Mouse (Mus musculus): ENCODE results near the gene 6330409D20Rik.

The 6330409D20Rik gene

DNA sequence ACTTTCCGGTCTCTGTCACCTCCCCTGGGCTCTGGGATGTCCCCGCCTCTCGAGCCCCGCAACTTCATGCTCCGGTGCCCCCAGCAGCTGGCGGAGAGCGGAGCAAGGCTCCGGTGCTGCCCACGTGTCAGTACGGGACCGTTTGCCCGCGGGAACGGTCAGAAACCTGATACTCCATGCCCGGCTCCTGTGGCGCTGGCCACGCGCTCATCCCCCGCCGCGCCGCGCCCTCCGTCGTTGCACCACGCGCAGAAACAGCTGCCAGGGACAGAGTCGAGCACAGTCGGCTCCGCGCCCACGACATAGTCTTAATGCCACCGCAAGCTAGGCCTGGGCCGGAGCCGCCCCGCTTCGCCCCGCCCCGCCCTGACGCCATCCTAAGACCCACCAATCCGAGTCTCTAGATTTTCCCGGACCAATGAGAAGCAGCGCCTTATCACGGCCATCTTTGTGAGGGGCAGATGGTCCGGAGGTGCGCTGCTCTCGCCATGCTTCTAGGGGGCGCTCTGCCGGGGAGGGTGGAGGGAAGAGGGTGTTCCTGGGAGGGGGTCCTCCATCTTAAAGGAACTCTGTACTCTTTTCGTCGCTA is 46.9 kb downstream of the 6330409D20Rik start:
- DNase-seq, result peak; percentile 97

- peak; percentile 59 for DNase-seq
Observed at GRCm38 (mm10) chr2:32693282-32693681, 47.5 kb downstream of the 6330409D20Rik start.

DNA sequence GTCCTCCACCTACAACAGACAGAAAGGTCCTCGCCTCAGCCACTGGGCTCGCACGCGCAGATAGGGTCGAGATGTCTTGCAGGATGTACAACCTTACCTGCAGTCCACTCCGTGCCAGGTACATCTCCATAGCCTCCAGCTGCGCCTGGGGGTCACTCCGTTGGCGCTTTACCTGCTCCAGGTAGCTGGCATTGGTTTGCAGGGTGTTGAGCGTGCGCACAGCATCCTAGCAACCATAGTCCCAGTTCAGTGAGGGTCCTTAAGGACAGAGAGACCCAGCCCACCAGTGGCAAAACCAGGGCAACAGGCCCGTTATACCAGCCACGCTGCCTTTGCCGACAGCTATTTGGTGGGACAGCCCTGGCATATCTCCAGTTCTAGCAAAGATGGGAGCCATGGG is 48.3 kb downstream of the 6330409D20Rik start:
- no peak for DNase-seq

DNA sequence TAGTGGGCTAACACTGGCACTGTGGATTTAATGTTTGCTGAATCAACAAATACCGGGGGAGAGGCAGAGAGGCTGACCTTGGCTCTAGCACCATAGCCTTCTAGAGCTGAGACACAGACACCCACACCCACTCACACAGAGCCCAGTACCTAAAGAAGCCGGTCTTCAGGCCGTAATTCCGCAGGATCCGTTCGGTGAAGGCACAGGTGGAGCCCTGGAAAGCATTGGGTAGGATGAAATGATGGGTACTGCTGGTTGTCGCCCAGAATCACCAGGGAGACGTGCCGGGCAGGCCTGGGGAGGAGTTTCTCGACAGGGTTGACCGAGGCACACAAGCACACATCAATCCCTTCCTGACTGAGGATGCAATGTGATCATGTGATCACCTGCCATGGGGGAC is 49.8 kb downstream of the 6330409D20Rik start:
- no peak for DNase-seq

DNA sequence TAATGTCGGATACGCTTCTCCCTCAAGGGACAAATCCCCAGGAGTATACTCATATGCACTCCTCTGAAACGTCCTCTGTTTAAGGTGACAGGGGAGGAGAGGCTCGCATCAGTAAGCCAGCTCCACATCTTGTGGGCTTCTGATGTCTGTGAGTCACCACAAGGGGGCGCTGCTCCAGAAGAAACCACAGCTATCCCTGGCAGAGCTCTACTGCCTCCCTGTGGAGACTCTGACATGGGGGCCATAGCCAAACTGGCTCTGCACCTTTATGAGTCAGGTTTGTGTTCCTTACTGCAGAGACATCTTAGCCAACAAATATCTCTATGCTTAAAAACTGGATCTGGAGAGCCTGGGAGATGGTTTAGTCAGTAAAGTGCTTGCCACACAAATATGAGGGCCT is 51.4 kb downstream of the 6330409D20Rik start:
- peak; percentile 95 for DNase-seq

DNA sequence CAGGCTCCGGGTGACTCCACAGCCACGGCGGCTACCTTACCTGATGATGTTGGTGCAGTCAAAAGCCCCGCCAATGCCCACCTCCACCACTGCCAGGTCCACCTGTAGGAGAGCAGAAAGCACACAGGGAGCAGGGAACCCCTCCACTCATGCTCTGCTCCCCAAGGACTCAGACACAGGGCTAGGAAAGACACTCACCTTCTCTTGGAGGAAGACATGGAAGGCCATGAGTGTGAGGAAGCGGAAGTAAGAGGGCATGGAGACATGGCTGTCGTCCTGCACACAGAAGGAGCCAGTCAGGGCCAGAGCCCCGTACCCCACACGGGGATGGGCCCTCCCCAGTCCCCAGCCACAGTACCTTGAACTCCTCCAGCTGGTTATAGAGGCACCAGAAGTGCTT is 53.3 kb downstream of the 6330409D20Rik start:
- no peak for DNase-seq

DNA sequence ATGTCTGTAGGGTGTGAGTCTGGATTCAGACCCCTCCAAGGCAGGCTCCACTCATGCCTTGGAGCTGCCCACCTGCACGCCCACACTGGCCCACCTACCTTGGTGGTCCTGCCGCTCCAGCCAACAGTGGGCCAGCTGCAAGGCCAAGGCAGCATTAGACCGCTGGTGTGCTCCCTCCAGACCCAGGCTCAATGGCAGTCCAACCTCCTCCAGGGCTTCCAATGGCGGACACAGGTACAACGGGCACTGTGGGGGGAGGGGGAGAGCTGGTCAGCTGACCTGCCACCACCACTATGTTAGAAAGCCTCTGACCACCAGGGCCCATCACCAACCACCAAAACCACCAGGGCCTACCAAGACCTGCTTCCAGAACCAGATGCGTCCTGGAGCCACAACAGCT is 54.2 kb downstream of the 6330409D20Rik start:
- DNase-seq, result no peak

DNA sequence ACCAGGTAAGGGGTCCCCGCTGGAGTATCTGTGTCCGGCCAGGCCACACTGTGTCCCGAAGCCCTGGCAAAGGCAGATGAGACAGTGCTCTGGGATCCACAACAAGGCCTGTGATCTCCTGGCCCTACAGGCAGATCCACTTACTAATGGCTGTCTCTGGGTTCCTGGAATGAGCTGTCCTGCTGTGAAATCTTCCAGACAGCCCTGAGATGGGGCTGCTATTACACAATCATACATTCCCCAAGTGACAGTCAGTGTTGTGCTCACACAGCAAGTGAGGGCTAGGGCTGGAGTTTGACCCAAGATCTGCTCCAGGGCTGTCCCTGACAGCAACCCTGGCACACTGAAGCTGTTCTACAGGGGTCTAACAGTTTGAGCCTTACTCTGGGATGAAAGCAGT is 55.0 kb downstream of the 6330409D20Rik start:
- no peak for DNase-seq

DNA sequence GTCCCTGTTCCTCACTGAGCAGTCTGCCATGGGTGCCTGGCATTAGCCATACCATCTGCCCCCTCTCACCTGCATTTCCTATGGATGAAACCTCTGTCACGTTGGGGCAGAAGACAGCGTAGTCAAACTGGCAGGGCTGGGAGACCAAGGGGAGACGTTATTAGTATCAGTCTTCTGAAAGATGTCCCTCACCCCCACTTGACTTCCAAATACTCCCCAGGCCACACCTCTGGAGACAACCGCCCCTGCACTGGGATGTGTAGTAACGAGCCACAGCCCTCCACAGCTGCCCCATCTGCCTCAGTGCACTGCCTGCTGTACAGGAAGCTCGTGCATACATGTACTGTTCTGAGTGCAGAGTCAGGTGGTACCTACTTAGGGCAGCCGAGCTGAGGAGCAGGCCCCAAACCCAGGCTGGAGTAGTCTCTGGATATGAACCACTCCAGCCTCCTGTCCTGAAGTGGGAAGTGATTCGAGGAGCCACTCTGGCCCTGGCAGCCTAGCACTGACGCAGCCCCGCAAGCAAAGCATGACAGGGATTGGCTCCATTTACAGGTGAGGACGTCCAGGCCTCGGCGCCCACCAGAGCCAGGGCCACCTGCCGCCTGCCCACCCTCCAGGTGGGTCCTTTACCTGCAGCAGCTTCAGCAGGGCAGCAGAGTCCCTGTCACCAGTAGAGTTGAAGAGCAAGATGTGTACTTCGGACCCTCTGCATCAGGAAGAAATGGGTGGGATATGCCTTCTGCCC is 56.0 kb downstream of the 6330409D20Rik start:
- no peak for DNase-seq

DNA sequence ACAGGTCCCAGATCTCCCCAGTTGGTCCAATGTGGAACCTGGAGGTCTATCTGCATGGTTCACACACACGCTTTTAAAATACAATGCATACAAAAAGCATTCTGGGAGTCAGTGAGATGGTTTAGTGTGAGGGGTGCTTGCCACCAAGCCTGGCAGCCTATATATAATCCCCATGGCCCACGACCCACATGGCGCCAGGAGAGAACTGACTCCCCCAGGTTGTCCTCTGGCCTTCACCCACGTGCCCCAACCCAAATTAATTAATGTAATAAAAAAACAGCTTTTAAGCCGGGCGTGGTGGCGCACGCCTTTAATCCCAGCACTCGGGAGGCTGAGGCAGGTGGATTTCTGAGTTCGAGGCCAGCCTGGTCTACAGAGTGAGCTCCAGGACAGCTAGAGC is 57.1 kb downstream of the 6330409D20Rik start:
- no peak for DNase-seq

DNA sequence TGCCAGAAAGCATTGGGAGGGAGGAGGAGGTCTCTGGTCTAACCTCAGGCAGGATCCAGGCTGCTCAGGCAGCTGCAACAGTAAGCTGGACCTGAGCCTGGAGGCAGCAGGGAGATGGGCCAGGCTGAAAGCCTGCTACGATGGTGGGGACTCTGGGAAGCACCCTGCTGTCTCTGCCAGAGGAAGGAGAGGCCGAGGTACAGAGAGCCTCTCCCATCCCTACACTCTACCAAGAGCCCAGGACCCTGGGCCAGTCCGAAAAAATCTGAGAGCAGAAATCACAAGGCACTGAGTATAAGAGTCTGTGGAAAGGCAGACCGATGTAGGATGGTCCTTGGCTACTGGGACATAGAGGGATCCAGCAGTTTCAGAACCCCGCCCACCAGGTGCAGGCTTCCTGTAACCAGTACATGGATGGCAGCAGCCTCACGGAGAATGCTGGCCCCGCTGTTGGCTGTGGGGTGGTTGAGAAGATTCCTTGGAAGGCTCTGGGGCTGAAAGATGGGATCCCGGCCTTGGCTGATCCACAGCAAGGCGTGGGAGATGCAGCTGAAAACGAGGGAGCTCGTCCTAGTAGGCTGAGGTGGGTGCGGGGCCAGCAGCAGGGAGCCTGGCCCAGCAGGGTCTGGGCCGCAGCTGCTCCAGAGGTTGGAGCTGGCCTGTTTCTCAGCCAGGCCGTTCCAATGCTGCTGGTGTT is 57.9 kb downstream of the 6330409D20Rik start:
- no peak for DNase-seq

All from kidney, postnatal 10 days (tissue).